ENCODE assay signal across 8 mouse cellular contexts in genomic region chr3:131112573-131112955, GRCm38 (mm10). TPM values are rescaled to one million over a fixed set of nuclear protein-coding genes. Genes with fewer than 3 reads are reported as not detected.
DNase-seq lines count a peak whose midpoint lies in the region; ATAC-seq lines count a peak whose summit lies in the region.

No protein-coding gene starts in this region.

- under 1% methylated on average over 7 of the region's 7 CpGs for WGBS in lung, embryonic 15.5 days
- WGBS in forebrain, embryonic 10.5 days, result under 1% methylated on average over 7 of the region's 7 CpGs
- 2% methylated on average over 7 of the region's 7 CpGs for WGBS in limb, embryonic 15.5 days

- H3K4me3 ChIP-seq in lung, embryonic 15.5 days, result peak overlapping the region; percentile 68
- peak overlapping the region; percentile 92 for H3K4me3 ChIP-seq in forebrain, embryonic 10.5 days
- H3K4me3 ChIP-seq in limb, embryonic 15.5 days, result peak overlapping the region; percentile 64

- no peak for DNase-seq in lung, postnatal 10 days
- no peak for DNase-seq in forebrain, embryonic 10.5 days (ENCODE audit: extremely low spot score, low spot score)
- peak; percentile 47 to 70 for DNase-seq in thymus, adult 18-20 months
- no peak for DNase-seq in adrenal gland, postnatal 14 days
- DNase-seq in left cerebral cortex, adult 18-20 months (ENCODE audit: low spot score in 2 of 2), result no peak
- DNase-seq in cerebellum, postnatal 36 days, result no peak

- H3K4me1 ChIP-seq in lung, embryonic 15.5 days, result peaks cover 34% of the 10 kb centered on the region
- H3K4me1 ChIP-seq in forebrain, embryonic 10.5 days, result peaks cover 77% of the 10 kb centered on the region
- H3K4me1 ChIP-seq in limb, embryonic 15.5 days, result peaks cover 35% of the 10 kb centered on the region

- H3K9me3 ChIP-seq in lung, embryonic 15.5 days, result no peaks in the 10 kb centered on the region
- H3K9me3 ChIP-seq in forebrain, embryonic 10.5 days, result no peaks in the 10 kb centered on the region
- H3K9me3 ChIP-seq in limb, embryonic 15.5 days, result no peaks in the 10 kb centered on the region

- peaks cover 22% of the 10 kb centered on the region for H3K27me3 ChIP-seq in lung, embryonic 15.5 days
- peaks cover 25% of the 10 kb centered on the region for H3K27me3 ChIP-seq in forebrain, embryonic 10.5 days (ENCODE audit: poor library complexity, severe bottlenecking)
- peaks cover 25% of the 10 kb centered on the region for H3K27me3 ChIP-seq in limb, embryonic 15.5 days

- ATAC-seq in lung, embryonic 15.5 days (ENCODE audit: borderline replicate concordance, extremely low read depth, low FRiP score, low TSS enrichment), result no peak
- ATAC-seq in limb, embryonic 15.5 days (ENCODE audit: insufficient number of reproducible peaks, low FRiP score, low TSS enrichment, low read depth), result no peak

- no peak overlapping the region for H3K27ac ChIP-seq in lung, embryonic 15.5 days
- peak overlapping the region; percentile 98 for H3K27ac ChIP-seq in forebrain, embryonic 10.5 days
- no peak overlapping the region for H3K27ac ChIP-seq in limb, embryonic 15.5 days

- H3K9ac ChIP-seq in lung, embryonic 15.5 days, result peak overlapping the region; percentile 71
- peak overlapping the region; percentile 47 for H3K9ac ChIP-seq in limb, embryonic 15.5 days

- H3K4me2 ChIP-seq in lung, embryonic 15.5 days, result peak overlapping the region; percentile 98
- peak overlapping the region; percentile 95 for H3K4me2 ChIP-seq in limb, embryonic 15.5 days

- no peaks in the 10 kb centered on the region for H3K36me3 ChIP-seq in lung, embryonic 15.5 days
- H3K36me3 ChIP-seq in forebrain, embryonic 10.5 days (replicated peaks), result peaks cover 36% of the 10 kb centered on the region
- H3K36me3 ChIP-seq in limb, embryonic 15.5 days, result no peaks in the 10 kb centered on the region

RNA-seq across cellular contexts. Expression of gene Lef1, which starts 2.3 kb away (rescaled TPM):
- polyA plus RNA-seq in lung, embryonic 15.5 days (2015; fragmentation: Nextera tagmentation; extraction: Ambion mirVana), result 16.5 and 22.2 TPM in 2 replicates
- polyA plus RNA-seq in forebrain, embryonic 10.5 days (2016; fragmentation: Nextera tagmentation; extraction: Ambion mirVana), result 48.3 and 50.7 TPM in 2 replicates
- polyA plus RNA-seq in limb, embryonic 15.5 days (2015; fragmentation: Nextera tagmentation; extraction: Ambion mirVana), result 36.5 and 37.1 TPM in 2 replicates
- 10.4 and 27.0 TPM in 2 replicates for total RNA-seq in adrenal gland, postnatal 14 days (2021)
- total RNA-seq in left cerebral cortex, adult 18-20 months (2021), result 1 to 10 TPM; 5.5 to 5.7 TPM

Comparison
In these comparisons a context has a peak if more than half of its experiments do, and no peak if none do; other contexts are left out.
1. DNase-seq: peak in thymus, adult 18-20 months (2 of 2); none in lung, postnatal 10 days (single experiment), forebrain, embryonic 10.5 days (single experiment), adrenal gland, postnatal 14 days (single experiment), left cerebral cortex, adult 18-20 months (0 of 2) and cerebellum, postnatal 36 days (0 of 2).
2. Peak in every context shown above with its lines, with median percentiles within 50 percentile points of each other: H3K4me3 ChIP-seq.